Mouse (Mus musculus): Measurements from ENCODE around the gene Fam89b. TPM values are rescaled to one million over a fixed set of nuclear protein-coding genes. Genes with fewer than 3 reads are reported as not detected.

Gene Fam89b
- total RNA-seq, 2 experiments from 2014 or later = 24.7 to 24.9 TPM

DNA sequence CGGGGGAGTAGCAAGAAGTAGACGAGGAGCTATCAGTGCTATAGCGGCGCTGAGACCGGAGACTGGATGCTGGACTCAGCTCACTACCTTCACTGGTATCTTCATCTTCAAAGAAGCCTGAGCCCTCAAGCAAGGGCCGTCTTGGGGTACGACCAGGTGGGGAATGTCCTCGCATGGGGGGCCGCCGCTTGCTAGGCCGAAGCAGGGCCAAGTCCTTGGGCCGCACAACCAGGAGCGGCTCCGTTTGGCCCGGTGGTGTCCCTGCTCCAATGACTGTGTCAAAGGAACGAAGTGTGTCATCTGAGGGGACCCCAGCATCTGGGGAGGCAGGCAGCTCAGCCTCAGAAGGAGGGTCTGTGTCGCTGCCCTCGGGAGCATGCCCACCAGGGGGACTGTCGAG is 44.0 kb downstream of the Fam89b start:
- no peak for DNase-seq

DNA sequence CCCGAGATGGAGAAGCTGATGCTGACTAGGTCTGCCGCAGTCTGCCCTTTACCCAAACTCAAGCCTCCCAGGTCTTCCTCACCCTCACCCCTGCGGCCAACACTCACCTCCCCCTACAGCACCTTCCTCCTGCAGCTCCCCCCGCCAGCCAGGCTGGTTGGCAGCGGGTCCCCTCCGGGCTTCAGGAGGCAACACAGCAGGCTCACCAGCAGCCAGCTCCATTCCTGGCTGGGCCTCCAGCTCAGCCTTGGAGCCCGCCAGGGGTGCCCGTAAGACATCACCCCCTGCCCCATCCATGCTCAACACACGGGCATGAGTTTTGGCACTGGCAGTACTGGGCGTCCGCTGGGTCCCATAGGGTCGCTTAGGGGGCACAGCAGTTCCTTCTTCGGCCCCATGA is 44.5 kb downstream of the Fam89b start:
- no peak for DNase-seq

DNA sequence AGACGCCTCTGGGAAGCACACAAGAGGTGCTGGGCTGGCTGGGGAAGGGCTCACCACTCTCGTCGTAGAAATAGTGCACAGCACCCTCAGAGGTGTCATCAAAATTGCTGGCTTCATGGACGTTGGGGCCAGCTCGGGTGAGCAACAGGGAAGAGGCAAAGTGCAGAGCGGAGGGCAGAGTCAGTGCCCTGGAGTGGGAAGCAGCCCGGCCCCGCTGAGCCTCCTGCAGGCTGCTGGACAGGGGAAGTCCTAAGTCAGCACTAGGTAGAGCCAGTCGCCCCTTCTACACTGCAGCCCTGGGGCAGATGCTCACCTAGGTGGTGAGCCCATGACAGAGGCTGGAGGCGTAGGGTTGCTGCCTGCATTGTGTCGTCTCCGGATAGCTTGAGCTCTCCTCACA is 45.2 kb downstream of the Fam89b start:
- no peak for DNase-seq

DNA sequence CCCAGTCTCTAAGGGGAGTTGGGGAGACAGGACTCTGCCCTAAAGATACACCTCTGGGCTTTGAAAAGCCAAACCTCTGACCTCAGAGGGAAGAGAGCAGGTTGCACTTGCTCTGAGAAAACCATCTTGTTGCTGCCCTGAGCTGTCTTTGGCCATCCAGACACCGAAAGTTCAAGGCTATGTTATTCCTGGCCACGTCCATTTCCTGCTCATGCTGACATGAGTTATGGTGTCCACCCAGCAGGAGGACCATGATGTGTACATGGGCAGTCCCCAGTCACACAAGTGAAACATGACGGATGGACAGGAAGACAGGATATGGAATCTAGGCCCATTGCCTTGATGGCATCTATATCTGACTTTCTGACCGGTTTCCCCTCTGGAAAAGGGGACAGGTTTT is 49.0 kb downstream of the Fam89b start:
- DNase-seq = no peak

Small RNA genes lying within 50 kb of the gene (microRNA-seq; reads per million reads assigned to microRNA genes)
- 0 reads per million in 2 experiments for gene Mir6987 (ENCODE audit: borderline replicate concordance in 2 of 2)

Other genes with a start within 250 kb of the Fam89b start
- gene Mus81, start 241.3 kb downstream of the Fam89b start, total RNA-seq (2021) = 10 to 100 TPM; 20.3 to 21.6 TPM
- gene Cfl1, start 239.2 kb downstream of the Fam89b start, total RNA-seq (2021) = 100 to 1,000 TPM in 1 of 2 experiments, 10 to 100 TPM in 1; 83.6 to 106 TPM
- gene 1700020D05Rik, start 225.9 kb downstream of the Fam89b start, total RNA-seq (2021) = under 1 TPM; 0.64 to 0.88 TPM
- gene Snx32, start 219.1 kb downstream of the Fam89b start, total RNA-seq (2021) = 1 to 10 TPM; 6.9 to 7.5 TPM
- gene Ovol1, start 169.0 kb downstream of the Fam89b start, total RNA-seq (2021) = not detected
- gene Ap5b1, start 161.6 kb downstream of the Fam89b start, total RNA-seq (2021) = 1 to 10 TPM; 1.4 to 1.5 TPM
- 10 to 100 TPM; 45.2 to 47.1 TPM for gene Rnaseh2c, start 127.8 kb downstream of the Fam89b start, total RNA-seq (2021)
- 10 to 100 TPM; 15.6 to 15.7 TPM for gene Kat5, start 119.4 kb downstream of the Fam89b start, total RNA-seq (2021)
- gene Rela, start 92.2 kb downstream of the Fam89b start, total RNA-seq (2021) = 10 to 100 TPM; 12.5 to 13.7 TPM
- gene Sipa1, start 65.9 kb downstream of the Fam89b start, total RNA-seq (2021) = 10 to 100 TPM in 1 of 2 experiments, 1 to 10 TPM in 1; 10.0 to 11.5 TPM
- gene Map3k11, start 40.9 kb downstream of the Fam89b start, total RNA-seq (2021) = 10 to 100 TPM in 1 of 2 experiments, 1 to 10 TPM in 1; 8.3 to 10.9 TPM
- 10 to 100 TPM; 13.5 to 13.8 TPM for gene Pcnx3, start 40.7 kb downstream of the Fam89b start, total RNA-seq (2021)
- not detected for gene Kcnk7, start 25.3 kb downstream of the Fam89b start, total RNA-seq (2021)
- 100 to 1,000 TPM; 241 to 266 TPM for gene Ehbp1l1, start 3.3 kb downstream of the Fam89b start, total RNA-seq (2021)
- gene Ltbp3, start 11.3 kb upstream of the Fam89b start, total RNA-seq (2021) = 10 to 100 TPM; 45.7 to 49.6 TPM
- gene Scyl1, start 41.8 kb upstream of the Fam89b start, total RNA-seq (2021) = 10 to 100 TPM; 62.2 to 62.8 TPM
- 1 to 10 TPM; 3.7 to 6.4 TPM for gene Frmd8, start 145.6 kb upstream of the Fam89b start, total RNA-seq (2021)
- 1 to 10 TPM in 1 of 2 experiments, under 1 TPM in 1; 0.59 to 1.3 TPM for gene Slc25a45, start 148.2 kb upstream of the Fam89b start, total RNA-seq (2021)
- gene Tigd3, start 164.5 kb upstream of the Fam89b start, total RNA-seq (2021) = under 1 TPM; 0.15 to 0.35 TPM
- 10 to 100 TPM; 80.6 to 83.5 TPM for gene Dpf2, start 183.4 kb upstream of the Fam89b start, total RNA-seq (2021)
- 10 to 100 TPM; 12.0 to 13.0 TPM for gene Cdc42ep2, start 195.2 kb upstream of the Fam89b start, total RNA-seq (2021)
- 10 to 100 TPM in 1 of 2 experiments, 1 to 10 TPM in 1; 9.2 to 10.8 TPM for gene Pola2, start 234.5 kb upstream of the Fam89b start, total RNA-seq (2021)